15 mouse cellular contexts compared by ENCODE assay signal in the genomic region with DNA sequence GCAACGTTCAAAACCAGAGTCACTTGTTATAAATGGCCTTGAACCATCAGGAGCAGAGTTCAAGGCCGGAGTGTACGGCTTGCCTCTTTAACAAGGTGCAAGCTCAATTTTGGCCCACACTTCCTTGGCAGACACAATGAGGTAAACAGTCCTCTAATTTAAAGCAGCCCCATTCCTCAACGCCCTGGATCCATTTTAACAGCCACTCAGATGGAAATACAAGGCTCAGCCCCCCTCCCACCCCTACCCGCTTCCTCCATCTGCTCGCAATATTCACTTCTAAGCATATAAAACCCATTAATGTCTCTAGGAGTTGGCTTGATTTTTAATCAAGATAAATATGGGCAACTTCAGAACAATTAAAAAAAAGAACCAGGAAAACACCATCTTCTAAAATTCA.
"Had no signal": no experiment of that assay in that cellular context is flagged by ENCODE, and none has a peak within 500 bp of the region (broad histone marks: within the 10 kb centered on the region; RNA-seq: fewer than 3 reads in every experiment).

No protein-coding gene starts in this region.

- H3K4me2 ChIP-seq: kidney, embryonic 15.5 days; limb, embryonic 13.5 days; liver, embryonic 13.5 days; midbrain, embryonic 11.5 days; neural tube, embryonic 12.5 days had no signal

- H3K36me3 ChIP-seq: kidney, embryonic 15.5 days; limb, embryonic 13.5 days; liver, embryonic 13.5 days; neural tube, embryonic 12.5 days had no signal

- H3K9me3 ChIP-seq: kidney, embryonic 15.5 days; liver, embryonic 13.5 days; neural tube, embryonic 12.5 days had no signal

- DNase-seq: kidney, adult 8-10 months; kidney, postnatal 10 days; kidney, postnatal 4 days; liver, embryonic 13.5 days; lung, adult 2 months; lung, postnatal 14 days; lung, postnatal 4 days; midbrain, embryonic 14.5 days; retina, postnatal 1 day; thymus, adult 18-20 months; thymus, postnatal 36 days had no signal

- H3K27ac ChIP-seq: kidney, embryonic 15.5 days; liver, embryonic 13.5 days; neural tube, embryonic 12.5 days had no signal

- H3K4me1 ChIP-seq: kidney, embryonic 15.5 days; liver, embryonic 13.5 days; neural tube, embryonic 12.5 days had no signal

- H3K4me3 ChIP-seq: kidney, embryonic 15.5 days; limb, embryonic 13.5 days; liver, embryonic 13.5 days; neural tube, embryonic 12.5 days had no signal

- H3K9ac ChIP-seq: kidney, embryonic 15.5 days; limb, embryonic 13.5 days; liver, embryonic 13.5 days; neural tube, embryonic 12.5 days had no signal

- H3K27me3 ChIP-seq: kidney, embryonic 15.5 days; limb, embryonic 13.5 days; liver, embryonic 13.5 days; neural tube, embryonic 12.5 days had no signal
